Mouse (Mus musculus): Measurements from ENCODE around the gene Eif3b. TPM values are rescaled to one million over a fixed set of nuclear protein-coding genes. Genes with fewer than 3 reads are reported as not detected.

The Eif3b gene
- total RNA-seq (2015; ENCODE audit: low replicate concordance) (44.7 and 110 TPM in 2 replicates), total RNA-seq (2017; ENCODE audit: low replicate concordance) (43.6 and 66.2 TPM in 2 replicates)

- ATAC-seq (replicated peaks; ENCODE audit: low FRiP score, poor library complexity, severe bottlenecking): peak; percentile 90
Observed at GRCm38 (mm10) chr5:140418489-140419441, at the start of gene Eif3b. Gene Eif3b (plus strand): TSS chr5:140419328.

GRCm38 (mm10) chr5:140369466-140369865 lies 49.7 kb upstream of the Eif3b start:
- no peak for ATAC-seq (replicated peaks; ENCODE audit: low FRiP score, poor library complexity, severe bottlenecking)

- no peak for ATAC-seq (replicated peaks; ENCODE audit: low FRiP score, poor library complexity, severe bottlenecking)
Observed at GRCm38 (mm10) chr5:140370446-140371254, 48.5 kb upstream of the Eif3b start.

- no peak for ATAC-seq (replicated peaks; ENCODE audit: low FRiP score, poor library complexity, severe bottlenecking)
Observed at GRCm38 (mm10) chr5:140371671-140372070, 47.5 kb upstream of the Eif3b start.

DNA sequence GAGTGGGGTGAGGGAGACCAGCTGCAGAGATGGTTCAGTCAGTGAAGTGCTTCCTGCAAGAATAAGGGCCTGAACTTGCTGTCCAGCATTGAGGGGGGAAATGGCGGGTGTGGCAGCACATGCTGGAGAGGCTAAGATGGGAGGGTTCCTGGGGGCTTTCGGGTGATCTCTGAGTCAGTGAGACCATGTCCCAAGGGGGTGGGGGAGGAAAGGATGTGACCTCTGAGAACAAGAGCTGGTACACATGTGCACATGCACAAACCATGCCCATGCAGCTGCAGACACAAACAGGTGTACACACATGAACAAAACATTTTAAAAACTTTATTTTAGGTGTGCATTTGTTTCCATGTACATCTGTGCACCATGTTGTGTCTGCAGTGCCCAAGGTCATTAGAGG lies 45.4 kb upstream of the Eif3b start:
- ATAC-seq (replicated peaks; ENCODE audit: low FRiP score, poor library complexity, severe bottlenecking): no peak

DNA sequence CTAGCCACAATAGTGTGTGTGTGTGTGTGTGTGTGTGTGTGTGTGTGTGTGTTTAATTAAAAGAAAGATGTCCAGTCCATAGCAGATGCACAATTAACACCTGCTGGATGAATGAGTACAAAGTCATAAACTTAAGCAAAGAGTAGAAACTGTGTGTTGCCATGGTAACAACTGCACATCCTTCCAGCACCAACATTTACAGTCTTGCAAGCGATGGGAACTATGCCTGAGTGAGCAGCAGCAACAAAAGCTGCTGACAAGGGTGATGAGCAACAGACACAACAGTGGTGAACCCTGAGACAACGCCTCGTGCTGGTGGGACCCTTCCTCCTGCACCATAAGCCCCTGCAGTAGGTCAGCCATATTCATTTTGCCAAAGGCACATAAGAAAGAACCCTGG lies 44.9 kb upstream of the Eif3b start:
- no peak for ATAC-seq (replicated peaks; ENCODE audit: low FRiP score, poor library complexity, severe bottlenecking)

GRCm38 (mm10) chr5:140375249-140375829 lies 43.8 kb upstream of the Eif3b start:
- no peak for ATAC-seq (replicated peaks; ENCODE audit: low FRiP score, poor library complexity, severe bottlenecking)

GRCm38 (mm10) chr5:140378121-140378853 lies 40.8 kb upstream of the Eif3b start:
- no peak for ATAC-seq (replicated peaks; ENCODE audit: low FRiP score, poor library complexity, severe bottlenecking)

GRCm38 (mm10) chr5:140379299-140379698 lies 39.8 kb upstream of the Eif3b start:
- no peak for ATAC-seq (replicated peaks; ENCODE audit: low FRiP score, poor library complexity, severe bottlenecking)

GRCm38 (mm10) chr5:140381156-140381555 lies 38.0 kb upstream of the Eif3b start:
- no peak for ATAC-seq (replicated peaks; ENCODE audit: low FRiP score, poor library complexity, severe bottlenecking)

- ATAC-seq (replicated peaks; ENCODE audit: low FRiP score, poor library complexity, severe bottlenecking): no peak
Observed at GRCm38 (mm10) chr5:140382688-140383087, 36.4 kb upstream of the Eif3b start.

DNA sequence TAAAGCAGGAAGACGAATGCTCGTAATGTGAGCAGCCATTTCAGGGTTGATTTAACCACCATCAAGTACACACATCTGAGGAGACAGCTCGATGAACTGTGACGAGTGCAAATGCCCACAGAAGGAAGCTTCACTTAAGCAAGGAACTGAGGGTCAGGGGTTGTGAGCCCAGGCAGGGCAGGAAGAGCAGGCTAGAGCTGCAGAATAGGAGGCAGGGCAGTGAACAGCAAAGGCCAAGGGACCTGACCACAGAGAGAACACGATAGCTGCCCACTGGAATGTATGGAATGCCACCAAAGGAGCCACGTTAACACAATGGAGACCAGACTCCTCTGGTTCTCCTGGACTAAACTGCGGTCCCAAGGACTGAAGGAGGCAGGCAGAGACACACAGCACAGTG lies 35.6 kb upstream of the Eif3b start:
- ATAC-seq (replicated peaks; ENCODE audit: low FRiP score, poor library complexity, severe bottlenecking): no peak

DNA sequence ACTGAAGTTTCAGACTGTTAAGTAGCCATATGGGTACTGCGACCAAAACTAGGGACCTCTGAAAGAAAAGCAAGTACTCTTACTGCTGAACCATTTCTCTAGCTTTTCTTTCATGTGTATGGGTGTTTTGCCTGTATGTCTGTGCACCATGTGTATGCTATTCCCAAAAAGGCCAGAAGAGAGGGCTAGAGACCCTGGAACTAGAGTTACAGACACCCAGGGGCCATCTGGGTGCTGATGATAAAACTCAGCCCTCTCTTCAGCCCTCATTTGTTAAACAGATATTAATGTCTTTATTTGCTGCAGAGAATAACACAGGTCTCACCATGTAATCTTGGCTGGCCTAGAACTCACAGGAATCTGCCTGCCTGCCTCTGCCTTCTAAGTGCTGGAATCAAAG lies 34.7 kb upstream of the Eif3b start:
- ATAC-seq (replicated peaks; ENCODE audit: low FRiP score, poor library complexity, severe bottlenecking): no peak

- no peak for ATAC-seq (replicated peaks; ENCODE audit: low FRiP score, poor library complexity, severe bottlenecking)
Observed at GRCm38 (mm10) chr5:140387236-140387635, 31.9 kb upstream of the Eif3b start.

- ATAC-seq (replicated peaks; ENCODE audit: low FRiP score, poor library complexity, severe bottlenecking): no peak
Observed at GRCm38 (mm10) chr5:140387816-140388510, 31.2 kb upstream of the Eif3b start.

GRCm38 (mm10) chr5:140388588-140389576 lies 30.2 kb upstream of the Eif3b start, which contains the start of gene Snx8:
Gene Snx8 (minus strand): TSS chr5:140389262.
- ATAC-seq (replicated peaks; ENCODE audit: low FRiP score, poor library complexity, severe bottlenecking): peak; percentile 92

DNA sequence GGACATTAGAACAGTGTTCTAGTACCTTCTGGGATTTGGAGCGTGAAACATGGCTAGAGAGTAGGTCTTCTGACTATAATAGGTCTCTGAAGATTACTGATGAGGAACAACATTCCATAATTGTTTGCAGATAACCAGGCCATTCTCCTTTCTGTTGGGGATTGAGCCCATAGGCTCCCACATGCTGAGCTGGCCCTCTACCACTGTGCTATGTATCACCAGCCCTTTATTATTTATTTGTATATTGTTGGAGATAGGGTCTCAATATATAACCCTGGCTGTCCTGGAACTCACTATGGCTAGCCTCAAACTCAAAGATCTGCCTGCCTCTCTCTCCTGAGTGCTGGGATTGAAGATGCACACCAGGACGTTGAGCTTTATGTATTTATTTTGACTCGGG lies 29.5 kb upstream of the Eif3b start:
- ATAC-seq (replicated peaks; ENCODE audit: low FRiP score, poor library complexity, severe bottlenecking): no peak

DNA sequence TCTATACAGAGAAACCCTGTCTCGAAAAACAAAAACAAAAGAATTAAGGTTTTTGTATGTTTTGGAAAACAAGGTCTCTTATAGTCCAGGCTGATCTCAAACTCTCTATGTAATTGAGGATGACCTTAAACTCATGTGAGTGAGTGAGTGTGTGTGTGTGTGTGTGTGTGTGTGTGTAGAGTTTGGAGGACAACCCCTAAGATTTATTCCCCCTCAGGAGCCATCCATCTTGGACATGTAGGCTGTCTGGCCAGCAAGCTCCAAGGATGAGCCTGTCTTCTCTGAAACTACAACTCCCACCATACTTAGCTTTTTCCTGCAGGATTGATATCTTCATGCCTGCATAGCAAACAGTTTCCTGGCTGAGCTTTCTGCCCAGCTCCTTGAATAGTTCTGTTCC lies 27.7 kb upstream of the Eif3b start:
- ATAC-seq (replicated peaks; ENCODE audit: low FRiP score, poor library complexity, severe bottlenecking): no peak

Data from erythroid progenitor cell, adult 5-6 weeks (primary cell).